Mouse (Mus musculus): ENCODE results near the gene Rpl23.
"Not testable (repeated sequence)": the region's sequence is repeated elsewhere in the genome, so short reads cannot be mapped to it uniquely, and the experiment has no call there.

Gene Rpl23

GRCm38 (mm10) chr11:97769704-97770103, 12.5 kb downstream of the Rpl23 start:
- intact Hi-C loops (cut with DNase I), result no loop called here

- intact Hi-C loops (cut with DNase I), result no loop called here
Observed at GRCm38 (mm10) chr11:97766154-97766881, 15.9 kb downstream of the Rpl23 start, which contains the start of gene Cwc25. TSS of gene Cwc25 (minus strand) at chr11:97766556.

- intact Hi-C loops (cut with DNase I), result no loop called here
Observed at GRCm38 (mm10) chr11:97761638-97762037, 20.6 kb downstream of the Rpl23 start.

- intact Hi-C loops (cut with DNase I), result no loop called here
Observed at GRCm38 (mm10) chr11:97758942-97759341, 23.3 kb downstream of the Rpl23 start.

GRCm38 (mm10) chr11:97758125-97758524, 24.1 kb downstream of the Rpl23 start:
- intact Hi-C loops (cut with DNase I), result no loop called here

- intact Hi-C loops (cut with DNase I), result no loop called here
Observed at GRCm38 (mm10) chr11:97753277-97753676, 29.0 kb downstream of the Rpl23 start.

- intact Hi-C loops (cut with DNase I), result no loop called here
Observed at GRCm38 (mm10) chr11:97748496-97748895, 33.7 kb downstream of the Rpl23 start.

GRCm38 (mm10) chr11:97747773-97748172, 34.5 kb downstream of the Rpl23 start:
- intact Hi-C loops (cut with DNase I), result no loop called here

GRCm38 (mm10) chr11:97745331-97745721, 36.9 kb downstream of the Rpl23 start:
- intact Hi-C loops (cut with DNase I), result no loop called here

- intact Hi-C loops (cut with DNase I), result loop anchor here (5.0 kb wide), 1 partner anchor 43 kb away; the partner anchor contains the start of genes Pcgf2 and Psmb3
Observed at GRCm38 (mm10) chr11:97744718-97745330, 37.4 kb downstream of the Rpl23 start.

- intact Hi-C loops (cut with DNase I), result loop anchor here (5.0 kb wide), 1 partner anchor 42 kb away; the partner anchor contains the start of genes Pcgf2 and Psmb3
Observed at GRCm38 (mm10) chr11:97744063-97744717, 38.0 kb downstream of the Rpl23 start, which contains the start of gene Pip4k2b. TSS of gene Pip4k2b (minus strand) at chr11:97744704.

- intact Hi-C loops (cut with DNase I), result loop anchor here (5.0 kb wide), 1 partner anchor 41 kb away; the partner anchor contains the start of genes Pcgf2 and Psmb3
Observed at GRCm38 (mm10) chr11:97743423-97743822, 38.8 kb downstream of the Rpl23 start.

GRCm38 (mm10) chr11:97742591-97742990, 39.6 kb downstream of the Rpl23 start:
- intact Hi-C loops (cut with DNase I), result loop anchor here (5.0 kb wide), 1 partner anchor 40 kb away; the partner anchor contains the start of genes Pcgf2 and Psmb3

- intact Hi-C loops (cut with DNase I), result loop anchor here (5.0 kb wide), 1 partner anchor 40 kb away; the partner anchor contains the start of genes Pcgf2 and Psmb3
Observed at GRCm38 (mm10) chr11:97742157-97742556, 40.1 kb downstream of the Rpl23 start.

GRCm38 (mm10) chr11:97740190-97740589, 42.0 kb downstream of the Rpl23 start:
- intact Hi-C loops (cut with DNase I), result loop anchor here (5.0 kb wide), 1 partner anchor 38 kb away; the partner anchor contains the start of genes Pcgf2 and Psmb3

- intact Hi-C loops (cut with DNase I), result no loop called here
Observed at GRCm38 (mm10) chr11:97739155-97739554, 43.1 kb downstream of the Rpl23 start.

GRCm38 (mm10) chr11:97738703-97739102, 43.5 kb downstream of the Rpl23 start:
- intact Hi-C loops (cut with DNase I), result no loop called here

- intact Hi-C loops (cut with DNase I), result no loop called here
Observed at GRCm38 (mm10) chr11:97737600-97737999, 44.6 kb downstream of the Rpl23 start.

- intact Hi-C loops (cut with DNase I), result no loop called here
Observed at GRCm38 (mm10) chr11:97736645-97737044, 45.6 kb downstream of the Rpl23 start.

GRCm38 (mm10) chr11:97734810-97735209, 47.4 kb downstream of the Rpl23 start:
- intact Hi-C loops (cut with DNase I), result not testable (repeated sequence)

GRCm38 (mm10) chr11:97733689-97734088, 48.5 kb downstream of the Rpl23 start:
- intact Hi-C loops (cut with DNase I), result no loop called here

- intact Hi-C loops (cut with DNase I), result no loop called here
Observed at GRCm38 (mm10) chr11:97728730-97729129, 53.5 kb downstream of the Rpl23 start.
